ENCODE assay signal across 10 mouse cellular contexts in genomic region chr4:65269996-65270395, GRCm38 (mm10).
"Had no signal": no experiment of that assay in that cellular context is flagged by ENCODE, and none has a peak within 500 bp of the region (broad histone marks: within the 10 kb centered on the region; RNA-seq: fewer than 3 reads in every experiment).

No protein-coding gene starts in this region.

- DNase-seq: kidney, postnatal 10 days; kidney, postnatal 36 days; layer of hippocampus, postnatal 36 days; liver, embryonic 13.5 days; lung, adult 2 months; lung, postnatal 14 days; lung, postnatal 4 days; midbrain, embryonic 14.5 days; thymus, adult 18-20 months; thymus, postnatal 4 days had no signal
